Comparison of ENCODE assay signal across 10 mouse cellular contexts in the genomic region with DNA sequence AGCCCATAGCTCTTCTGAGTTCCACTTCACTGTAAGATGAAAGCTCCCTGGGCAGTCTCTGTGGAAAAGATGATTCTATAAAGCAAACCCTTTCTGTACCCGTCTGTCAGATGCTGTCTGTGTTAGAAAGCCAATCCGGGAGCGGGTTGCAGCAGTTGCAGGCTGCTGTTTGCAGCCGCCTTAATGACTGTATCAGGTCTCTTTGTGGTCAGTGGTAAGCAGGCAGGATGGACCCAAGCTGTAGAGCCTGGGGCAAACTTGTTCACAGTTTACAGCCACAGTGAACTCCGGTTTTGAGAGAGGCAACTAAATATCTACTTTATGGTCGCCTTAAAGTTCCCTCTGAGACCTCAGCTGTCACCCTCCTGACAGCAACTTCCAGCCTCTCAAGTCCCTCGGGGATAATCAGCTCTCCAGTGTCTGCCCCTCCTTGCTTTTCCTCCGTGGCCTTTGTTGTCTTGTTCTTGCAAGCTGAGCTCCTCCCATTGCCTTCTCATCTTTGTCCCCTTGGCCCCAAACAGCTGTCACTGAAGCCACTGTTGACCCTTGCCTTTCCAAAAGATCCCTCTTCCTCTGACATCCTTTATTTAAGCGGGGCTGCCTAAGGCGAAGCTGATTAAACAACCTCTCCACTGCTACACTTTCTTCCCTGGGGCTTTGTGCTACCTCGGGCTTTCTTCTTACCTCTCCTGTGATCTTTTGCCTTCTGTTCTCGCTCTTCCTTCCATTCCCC.
A peak's percentile ranks its signal among the peaks of the same experiment; 100 is the strongest.
DNase-seq lines count a peak whose midpoint lies in the region; ATAC-seq lines count a peak whose summit lies in the region.
"Had no signal": no experiment of that assay in that cellular context is flagged by ENCODE, and none has a peak within 500 bp of the region (broad histone marks: within the 10 kb centered on the region; RNA-seq: fewer than 3 reads in every experiment).

No protein-coding gene starts in this region.

- peak overlapping the region; percentile 17; the same call in 1 of the 2 replicates for H3K27ac ChIP-seq in limb, embryonic 10.5 days
- H3K27ac ChIP-seq: layer of hippocampus, adult 2 months had no signal

- no peak for ATAC-seq in megakaryocyte, adult 5-6 weeks (ENCODE audit: poor library complexity, severe bottlenecking)

- H3K4me3 ChIP-seq in megakaryocyte, embryonic 14.5 days (replicated peaks): peak overlapping the region; percentile 2
- no peak overlapping the region for H3K4me3 ChIP-seq in limb, embryonic 10.5 days
- H3K4me3 ChIP-seq: layer of hippocampus, adult 2 months had no signal

- DNase-seq in forelimb bud, embryonic 11.5 days (ENCODE audit: low read depth, low spot score): peak; percentile 29
- DNase-seq in limb, embryonic 10.5 days (ENCODE audit: low spot score): no peak
- no peak for DNase-seq in adrenal gland, postnatal 4 days (ENCODE audit: low spot score in 2 of 2)
- DNase-seq in gastrocnemius, postnatal 4 days (ENCODE audit: low spot score in 2 of 2): no peak
- no peak for DNase-seq in heart, postnatal 4 days
- DNase-seq: cerebellum, adult 8-10 months; thymus, postnatal 25 days had no signal

- 6% methylated on average over 12 of the region's 12 CpGs for WGBS in limb, embryonic 10.5 days

- H3K4me1 ChIP-seq in megakaryocyte, embryonic 14.5 days: peaks cover 19% of the 10 kb centered on the region; the same call in 1 of the 2 replicates
- H3K4me1 ChIP-seq in limb, embryonic 10.5 days: peaks cover 24% of the 10 kb centered on the region

- H3K9me3 ChIP-seq in megakaryocyte, embryonic 14.5 days: peaks cover 2% of the 10 kb centered on the region; the same call in 1 of the 2 replicates
- no peaks in the 10 kb centered on the region for H3K9me3 ChIP-seq in limb, embryonic 10.5 days (replicated peaks)

- no peaks in the 10 kb centered on the region for H3K27me3 ChIP-seq in megakaryocyte, embryonic 14.5 days (replicated peaks)
- H3K27me3 ChIP-seq in limb, embryonic 10.5 days (ENCODE audit: low read depth, poor library complexity, severe bottlenecking): no peaks in the 10 kb centered on the region

- H3K36me3 ChIP-seq in megakaryocyte, embryonic 14.5 days (replicated peaks; ENCODE audit: low read length): no peaks in the 10 kb centered on the region
- H3K36me3 ChIP-seq in limb, embryonic 10.5 days: no peaks in the 10 kb centered on the region
